Mouse (Mus musculus) E14TG2a.4 (cell line): ENCODE measurements at regions not wholly inside any gene's neighbourhood (a gene's known extent, or its start where the extent isn't known, plus 50 kb on each side); places are given as distances from the start of the nearest gene placed in this dataset.

Experiments
- H3K27me3 ChIP-seq: 2 replicates; pipeline ENCODE4 v1.6.1; 2014; ENCODE audit warnings: low read length, control low read depth; ENCODE audit not compliant: insufficient read depth
- H3K36me3 ChIP-seq: 2 replicates; pipeline ENCODE4 v1.6.1; 2014; ENCODE audit warnings: low read length, control low read depth; ENCODE audit not compliant: insufficient read depth
- H3K4me1 ChIP-seq: replicated peaks from 2 replicates; pipeline ENCODE4 v1.6.1; 2014; ENCODE audit warnings: low read depth, low read length, control low read depth
- H3K4me3 ChIP-seq: replicated peaks from 2 replicates; pipeline ENCODE4 v1.5.1; 2014; ENCODE audit warnings: mild to moderate bottlenecking, low read length
- H3K9me3 ChIP-seq: 2 replicates; pipeline ENCODE4 v1.6.1; 2014; ENCODE audit warnings: low read length, control low read depth
- CTCF ChIP-seq: conservative IDR thresholded peaks from 2 replicates; pipeline ENCODE4 v1.5.1; 2014; ENCODE audit warnings: low read length
- NANOG ChIP-seq: IDR thresholded peaks from 2 replicates; pipeline ENCODE4 v1.6.1; 2014; ENCODE audit warnings: borderline replicate concordance, low read length, mixed read lengths
- POU5F1 ChIP-seq: IDR thresholded peaks from 2 replicates; pipeline ENCODE4 v1.6.1; 2014; ENCODE audit warnings: low read length, borderline replicate concordance

DNA sequence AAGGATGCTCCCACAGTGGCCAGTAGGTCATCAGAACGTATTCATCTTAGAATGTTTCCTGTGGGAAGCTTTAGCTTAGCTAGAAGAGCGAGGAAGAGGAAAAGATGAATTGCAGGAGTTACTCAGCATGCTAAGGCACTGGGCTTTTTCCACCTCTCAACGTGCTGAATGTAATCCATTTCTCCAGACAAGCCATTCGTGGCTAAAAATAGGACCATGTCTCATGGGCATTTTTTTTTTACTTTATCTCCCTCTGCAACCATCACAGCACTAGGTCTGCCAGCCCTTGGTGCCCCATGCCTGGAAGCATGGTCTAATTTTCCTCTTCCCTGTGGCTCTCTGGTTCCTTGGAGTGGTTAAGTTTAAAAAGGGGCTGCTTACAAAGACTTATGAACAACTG, 235.3 kb upstream of the Zfp637 start:
- Histone ChIP-seq H3K27me3 (no peaks in the 10 kb centered on the region), H3K36me3 (no peaks in the 10 kb centered on the region), H3K4me1 (no peaks in the 10 kb centered on the region), H3K4me3 (no peak overlapping the region), H3K9me3 (peaks cover 37% of the 10 kb centered on the region)
- TF ChIP-seq CTCF (no peak), POU5F1 (no peak), NANOG (no peak)

DNA sequence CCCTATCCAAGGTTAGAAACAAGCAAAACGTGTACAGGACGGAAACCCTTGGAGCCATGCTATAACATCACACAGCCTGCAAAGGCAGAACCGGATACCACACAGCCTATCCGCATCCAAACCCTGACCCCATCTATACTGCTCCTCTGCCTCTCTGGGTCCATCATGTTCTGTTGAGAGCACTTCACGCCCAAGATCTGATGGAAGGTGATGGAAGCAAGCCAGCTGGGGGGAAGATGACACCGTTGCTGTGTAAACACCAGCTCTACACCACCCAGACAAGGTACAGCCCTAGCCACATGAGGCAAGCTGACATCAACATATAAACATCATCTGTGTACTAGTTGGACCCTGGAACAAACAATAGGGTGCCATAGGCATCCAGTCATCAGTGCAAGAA, 234.8 kb upstream of the Zfp637 start:
- Histone ChIP-seq H3K4me3 (no peak overlapping the region), H3K4me1 (no peaks in the 10 kb centered on the region), H3K36me3 (no peaks in the 10 kb centered on the region), H3K9me3 (peaks cover 37% of the 10 kb centered on the region), H3K27me3 (no peaks in the 10 kb centered on the region)
- no peak for TF ChIP-seq POU5F1
- TF ChIP-seq NANOG, result no peak
- no peak for TF ChIP-seq CTCF

DNA sequence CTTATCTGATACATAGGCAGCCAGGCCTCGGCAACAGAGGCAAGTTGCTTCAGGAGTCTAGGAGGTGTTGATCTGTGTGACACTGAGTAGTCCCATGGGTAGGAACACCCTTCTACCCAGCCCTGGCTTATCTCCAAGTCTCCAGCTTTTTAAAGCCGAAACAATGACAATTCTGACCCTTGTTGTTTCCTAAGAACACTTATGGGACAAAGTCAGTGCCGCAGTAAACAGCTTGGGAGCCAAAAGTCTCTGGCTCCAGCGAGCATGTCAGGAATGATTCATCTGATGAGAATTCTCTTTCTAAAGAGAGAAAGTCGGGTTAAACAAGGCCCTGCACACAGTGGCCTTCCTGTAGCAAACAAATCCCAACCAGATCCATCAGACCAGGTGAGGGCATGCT, 234.0 kb upstream of the Zfp637 start:
- Histone ChIP-seq H3K4me3 (no peak overlapping the region), H3K36me3 (no peaks in the 10 kb centered on the region), H3K4me1 (no peaks in the 10 kb centered on the region), H3K27me3 (no peaks in the 10 kb centered on the region), H3K9me3 (peaks cover 30% of the 10 kb centered on the region)
- TF ChIP-seq NANOG (no peak), CTCF (no peak), POU5F1 (no peak)

DNA sequence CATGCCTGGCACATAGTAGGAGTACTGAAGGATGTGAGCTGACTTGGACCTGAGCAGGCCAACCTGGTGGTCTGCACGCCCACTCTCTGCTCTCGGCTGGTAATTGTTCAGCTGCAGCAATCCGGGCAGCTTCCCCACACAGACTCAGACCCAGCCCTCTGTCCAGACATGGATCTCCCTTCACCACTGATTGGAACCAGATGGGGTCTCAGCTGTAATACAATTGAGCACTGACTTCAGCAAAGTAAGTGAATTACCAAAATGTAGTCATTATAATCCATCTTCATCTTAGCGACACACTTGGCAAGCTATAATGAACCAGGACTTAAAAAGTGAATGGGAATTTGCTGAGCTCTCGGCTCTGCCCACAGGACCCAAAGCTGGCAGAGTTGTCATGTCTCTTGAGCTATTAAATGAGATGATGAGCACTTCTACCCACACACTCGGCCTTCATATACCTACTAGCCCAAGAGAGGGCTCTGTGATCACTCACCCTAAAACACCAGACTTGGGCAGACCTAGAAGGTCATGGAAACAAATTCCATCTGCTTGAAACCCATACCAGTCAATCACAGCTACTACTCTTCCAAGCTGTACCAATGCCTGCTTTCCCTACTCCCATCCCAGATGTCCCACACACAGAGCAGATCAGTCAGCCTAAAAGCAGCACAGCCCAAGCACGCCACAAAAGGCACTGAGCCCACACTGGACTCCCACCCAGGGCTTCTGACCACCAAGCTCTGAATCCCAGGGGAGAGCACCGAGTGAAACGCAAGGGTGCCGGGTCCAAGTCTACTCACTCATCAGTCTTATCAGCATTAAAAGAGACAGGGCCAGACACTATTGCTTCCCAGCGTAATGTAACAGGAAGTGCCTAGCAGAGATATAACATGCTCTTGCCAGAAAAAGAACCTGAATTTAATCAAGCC, 231.2 kb upstream of the Zfp637 start:
- no peak for TF ChIP-seq NANOG
- no peak for TF ChIP-seq POU5F1
- no peak for TF ChIP-seq CTCF
- Histone ChIP-seq H3K4me1 (no peaks in the 10 kb centered on the region), H3K36me3 (no peaks in the 10 kb centered on the region), H3K4me3 (no peak overlapping the region), H3K27me3 (no peaks in the 10 kb centered on the region), H3K9me3 (peaks cover 17% of the 10 kb centered on the region; the same call in 1 of the 2 replicates)

DNA sequence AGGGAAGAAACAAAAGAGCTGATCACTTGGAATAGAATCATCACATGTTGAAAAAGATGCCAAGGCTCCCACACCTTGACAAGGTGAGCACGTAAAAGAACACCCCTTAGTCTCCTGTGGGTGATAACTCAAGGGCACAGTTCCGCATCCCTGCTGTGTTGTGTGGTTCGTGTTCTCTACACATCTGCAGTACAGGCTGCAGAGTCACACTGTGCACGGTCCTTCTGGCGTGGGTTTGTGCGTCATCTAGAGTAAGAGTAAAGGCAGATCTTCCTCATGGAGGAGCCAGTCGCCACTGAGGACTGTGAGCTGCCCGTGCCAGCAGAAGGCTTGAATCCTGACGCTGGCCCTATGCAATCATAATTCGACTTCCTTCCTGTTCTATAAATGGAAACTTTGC, 229.7 kb upstream of the Zfp637 start:
- no peaks in the 10 kb centered on the region for H3K4me1 ChIP-seq
- TF ChIP-seq POU5F1 (no peak), NANOG (no peak), CTCF (no peak)
- no peaks in the 10 kb centered on the region for H3K36me3 ChIP-seq
- H3K9me3 ChIP-seq, result peaks cover 7% of the 10 kb centered on the region; the same call in 1 of the 2 replicates
- H3K27me3 ChIP-seq, result no peaks in the 10 kb centered on the region
- H3K4me3 ChIP-seq, result no peak overlapping the region

DNA sequence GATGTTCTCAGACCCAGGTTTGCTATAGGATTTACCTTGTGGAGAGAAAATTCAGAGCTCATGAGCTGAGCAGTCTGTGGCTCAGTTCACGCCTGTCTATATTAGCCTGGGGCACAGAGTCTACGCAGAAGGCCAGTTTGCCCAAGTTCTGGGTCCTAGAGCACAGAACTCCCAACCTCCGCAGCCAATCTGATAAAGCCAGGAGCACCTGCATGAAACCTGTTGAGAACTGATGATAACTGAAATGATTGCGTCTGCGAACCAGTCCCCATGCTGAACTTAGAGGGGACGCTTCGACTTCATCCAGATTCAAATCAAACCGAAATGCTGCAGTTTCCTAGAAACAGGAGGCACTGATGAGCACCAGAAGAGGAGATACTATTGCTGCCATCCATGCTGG, 229.0 kb upstream of the Zfp637 start:
- Histone ChIP-seq H3K27me3 (no peaks in the 10 kb centered on the region), H3K36me3 (no peaks in the 10 kb centered on the region), H3K9me3 (peaks cover 5% of the 10 kb centered on the region; the same call in 1 of the 2 replicates), H3K4me1 (no peaks in the 10 kb centered on the region), H3K4me3 (no peak overlapping the region)
- no peak for TF ChIP-seq NANOG
- TF ChIP-seq CTCF, result no peak
- TF ChIP-seq POU5F1, result no peak

DNA sequence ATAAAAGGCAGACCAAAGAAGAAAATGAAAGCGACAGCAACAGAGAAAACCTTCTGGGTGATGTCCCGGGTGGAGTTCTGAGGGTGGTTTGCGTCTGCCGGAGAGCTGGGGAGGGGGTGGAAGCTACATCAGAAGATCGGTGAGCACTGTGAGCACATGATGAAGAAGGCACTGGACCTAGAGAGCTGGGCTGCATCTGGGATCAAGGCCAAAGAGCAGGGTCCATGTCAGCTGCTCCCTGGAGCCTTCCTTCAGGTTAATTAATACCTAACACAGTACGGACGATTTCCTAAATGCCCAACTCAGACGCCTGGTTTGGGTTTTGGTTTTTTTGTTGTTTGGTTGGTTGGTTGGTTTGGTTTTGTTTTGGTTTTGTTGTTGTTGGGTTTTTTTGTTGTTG, 228.6 kb upstream of the Zfp637 start:
- Histone ChIP-seq H3K4me1 (no peaks in the 10 kb centered on the region), H3K9me3 (peaks cover 7% of the 10 kb centered on the region; the same call in 1 of the 2 replicates), H3K27me3 (no peaks in the 10 kb centered on the region), H3K36me3 (no peaks in the 10 kb centered on the region), H3K4me3 (no peak overlapping the region)
- TF ChIP-seq POU5F1 (no peak), NANOG (no peak), CTCF (no peak)

DNA sequence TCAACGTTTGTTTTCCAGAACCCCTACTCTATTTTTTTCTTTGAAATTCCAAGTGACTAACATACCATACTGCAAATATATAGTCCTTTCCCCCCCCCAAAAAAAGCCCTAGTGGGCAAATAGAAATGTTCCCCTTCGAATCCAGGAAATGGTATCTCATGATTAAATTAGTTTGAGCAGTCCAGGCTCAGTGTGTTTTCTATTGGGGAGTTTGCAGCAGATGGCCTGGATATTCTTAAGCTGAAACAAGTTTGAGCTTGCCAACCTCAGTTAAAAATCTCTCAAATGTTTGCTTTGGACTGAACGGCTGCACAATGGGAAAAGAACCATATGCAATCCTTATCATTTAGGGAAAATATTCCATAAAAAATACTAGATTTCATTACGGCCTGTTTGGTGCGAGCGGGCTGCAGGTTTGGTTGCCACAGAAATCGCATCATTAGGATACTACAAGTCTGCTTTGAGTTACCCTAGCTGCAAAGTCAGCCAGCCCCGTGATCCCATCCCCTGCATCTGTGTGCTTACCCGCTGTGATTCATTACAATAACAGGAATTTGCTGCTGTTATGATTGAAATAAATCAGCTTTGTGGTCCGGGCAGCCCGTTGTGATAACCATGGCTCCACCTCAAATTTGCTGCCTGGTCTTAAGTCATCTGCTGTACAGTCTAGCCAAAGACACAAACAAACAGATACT, 227.2 kb upstream of the Zfp637 start:
- H3K4me3 ChIP-seq, result no peak overlapping the region
- TF ChIP-seq NANOG (no peak), POU5F1 (no peak), CTCF (no peak)
- H3K27me3 ChIP-seq, result no peaks in the 10 kb centered on the region
- H3K4me1 ChIP-seq, result no peaks in the 10 kb centered on the region
- peaks cover 10% of the 10 kb centered on the region; the same call in 1 of the 2 replicates for H3K9me3 ChIP-seq
- no peaks in the 10 kb centered on the region for H3K36me3 ChIP-seq
